Mouse (Mus musculus) heart, postnatal 25 days (tissue): ENCODE data around the gene Atp6v0a1. TPM values are rescaled to one million over a fixed set of nuclear protein-coding genes. Genes with fewer than 3 reads are reported as not detected.

Source experiments
- DNase-seq: peaks from one replicate; pipeline ENCODE4 v3.0.0; 2022; ENCODE audit warnings: low spot score
- intact Hi-C: fragments of 180-260 bp; cut with DNase I; formaldehyde crosslinking; loops from one replicate; pipeline ENCODE4 v1.15.1; 2025
- total RNA-seq, 2 experiments: library from RNA; stranded (reverse); gene quantifications; 2 replicates each; pipeline ENCODE4 v1.2.3; 2021

Atp6v0a1 gene
- total RNA-seq, 2 experiments from 2014 or later: 84.7 to 87.3 TPM

DNA sequence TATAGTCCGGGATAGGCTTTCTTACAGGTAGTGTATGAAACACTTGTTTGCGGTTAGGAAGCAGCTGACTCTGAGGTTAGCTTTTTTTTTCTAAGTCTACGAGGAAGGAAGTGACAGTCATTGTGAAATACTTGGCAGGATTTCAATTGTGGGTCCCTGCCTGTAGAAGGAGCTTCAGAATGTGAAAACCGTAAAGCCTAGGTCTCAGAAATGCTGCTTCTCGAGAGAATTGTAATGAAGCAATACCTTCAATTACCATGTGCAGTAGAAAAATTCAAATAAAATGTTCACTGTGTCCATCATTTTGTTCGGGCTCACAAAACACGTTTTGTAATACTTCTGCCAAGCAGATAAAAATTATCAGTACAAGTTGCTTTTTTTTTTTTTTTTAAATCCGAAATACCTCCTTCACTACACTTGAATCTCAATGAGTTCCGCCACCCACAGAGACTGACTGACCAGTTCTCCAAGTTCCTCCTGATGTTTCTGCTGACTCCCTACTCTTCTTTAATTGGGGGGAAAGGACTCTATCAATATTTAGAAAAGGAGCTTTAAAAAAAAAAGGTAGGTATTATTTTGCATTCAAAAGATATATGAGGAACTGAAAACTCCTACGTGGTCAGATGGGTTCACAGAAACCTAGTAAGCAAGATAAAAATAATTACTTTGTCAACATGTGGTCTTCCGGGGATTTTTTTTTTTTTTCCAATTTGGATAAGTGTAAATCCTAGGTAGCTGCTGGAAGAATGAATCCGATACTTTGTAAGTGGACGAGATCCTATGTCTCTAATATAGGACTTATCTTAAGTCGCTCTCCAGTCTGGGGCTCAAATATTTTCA is 826 bp upstream of the Atp6v0a1 start:
- intact Hi-C loops: no loop called here
- DNase-seq: no peak

DNA sequence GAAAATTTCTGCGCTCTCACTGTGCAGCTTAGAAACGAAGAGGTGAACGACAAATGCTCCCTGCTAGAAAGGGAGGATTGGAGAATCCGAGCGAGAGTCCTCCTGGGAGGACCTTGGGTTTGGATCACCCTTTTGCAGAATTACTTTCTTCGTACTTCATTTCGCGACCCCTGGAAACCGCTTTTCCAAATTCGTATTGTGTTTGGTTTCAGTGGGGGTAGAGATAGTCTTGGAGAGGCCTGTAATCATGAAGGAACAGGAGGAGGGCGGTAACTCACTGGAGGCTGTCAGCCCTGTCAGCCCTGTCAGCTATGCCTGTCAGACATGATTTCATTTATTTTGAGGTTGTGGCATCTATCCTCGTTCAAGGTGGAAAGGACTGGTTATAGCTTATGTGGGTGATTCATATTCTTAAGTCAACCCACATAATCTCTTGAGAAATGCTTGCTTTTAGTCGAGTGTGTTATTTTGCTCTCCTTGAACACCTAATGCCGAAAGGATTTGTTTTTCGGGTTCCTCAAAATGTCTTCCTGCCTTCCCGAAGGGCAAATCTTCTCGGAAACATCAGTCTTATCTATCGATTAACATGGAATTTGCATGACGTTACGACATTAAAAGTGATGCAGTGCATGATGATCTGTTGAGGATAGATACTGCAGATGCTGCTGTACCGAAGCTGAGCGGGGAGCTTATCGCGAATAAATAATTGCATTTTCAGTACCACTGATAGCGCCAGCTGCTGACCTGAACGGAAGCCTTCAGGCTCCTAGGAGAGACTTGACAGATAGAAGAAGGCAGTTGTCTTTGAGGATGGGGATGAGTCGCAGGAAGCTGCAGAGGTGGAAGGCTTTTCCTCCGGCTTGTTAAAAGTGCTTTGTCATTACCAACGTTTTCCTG is 884 bp downstream of the Atp6v0a1 start:
- no peak for DNase-seq
- intact Hi-C loops: no loop called here

DNA sequence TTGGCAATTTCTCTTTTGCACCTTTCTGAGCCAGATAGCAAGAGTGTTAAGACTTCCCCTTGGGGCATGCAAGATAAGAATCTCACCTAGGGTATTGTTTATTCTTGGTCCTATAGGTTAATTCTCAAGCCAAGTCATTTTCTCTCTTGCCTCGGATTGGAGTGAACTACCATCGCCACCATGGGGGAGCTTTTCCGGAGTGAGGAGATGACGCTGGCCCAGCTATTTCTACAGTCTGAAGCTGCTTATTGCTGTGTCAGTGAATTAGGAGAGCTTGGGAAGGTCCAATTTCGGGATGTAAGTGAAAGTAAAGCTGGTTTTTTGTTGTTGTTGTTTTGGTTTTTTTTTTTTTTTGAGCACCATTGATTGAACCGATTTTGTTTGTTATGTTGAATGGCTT is 2.4 kb downstream of the Atp6v0a1 start:
- DNase-seq: no peak
- intact Hi-C loops: no loop called here

DNA sequence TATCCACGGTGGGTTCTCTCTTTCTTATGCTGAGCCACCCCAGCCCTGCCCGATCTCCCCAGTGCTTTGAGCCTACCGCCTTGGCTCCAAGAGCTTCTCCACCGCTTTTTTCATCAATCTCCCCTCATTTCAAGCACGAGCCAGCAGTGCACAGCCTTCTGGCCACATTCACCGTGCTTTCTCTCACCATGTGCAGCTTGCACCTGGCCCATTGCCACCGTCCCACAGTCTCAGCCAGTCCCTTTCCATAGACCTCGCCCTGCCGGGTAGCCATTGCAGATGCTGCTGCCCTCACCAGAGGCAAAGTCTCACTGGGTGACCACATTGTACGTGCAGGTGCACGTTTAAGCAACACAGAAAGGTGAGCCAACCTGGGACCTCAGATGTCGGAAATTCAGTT is 14.1 kb downstream of the Atp6v0a1 start:
- no peak for DNase-seq
- intact Hi-C loops: no loop called here

DNA sequence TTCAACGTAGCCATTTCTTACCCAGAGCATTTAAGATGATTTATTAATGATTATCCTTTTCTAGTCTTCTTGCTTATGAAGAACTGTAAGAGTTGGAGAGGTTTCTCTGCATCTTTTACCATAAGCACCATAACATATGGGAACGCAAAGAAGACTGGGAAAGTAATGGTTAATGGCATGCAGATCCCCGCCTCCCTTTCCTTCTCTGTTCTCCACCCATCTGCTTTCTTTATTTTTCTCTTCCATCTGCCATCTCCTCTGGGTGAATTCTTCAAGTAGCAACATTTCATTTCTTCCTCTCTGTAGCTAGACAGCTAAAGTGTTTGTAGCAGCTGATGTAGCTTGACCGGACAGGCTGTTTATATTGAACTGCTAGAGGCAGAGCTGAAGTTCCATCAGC is 14.7 kb downstream of the Atp6v0a1 start:
- intact Hi-C loops: no loop called here
- no peak for DNase-seq

DNA sequence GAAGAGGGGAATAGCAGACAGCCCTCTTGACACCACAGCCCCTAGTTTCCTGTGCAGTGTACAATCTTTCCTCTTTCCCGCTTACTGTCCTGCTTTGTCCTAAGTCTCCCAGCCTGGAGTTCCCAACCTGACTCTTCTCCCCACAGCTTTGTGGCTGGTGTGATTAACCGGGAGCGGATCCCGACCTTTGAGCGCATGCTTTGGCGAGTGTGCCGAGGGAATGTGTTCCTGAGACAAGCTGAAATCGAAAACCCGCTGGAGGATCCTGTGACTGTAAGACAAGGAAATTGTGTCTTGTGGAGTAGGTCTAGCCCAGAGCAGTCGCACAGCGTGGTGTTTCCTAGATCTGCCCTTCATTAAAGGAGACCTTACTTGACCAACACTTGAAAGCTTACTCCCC is 17.9 kb downstream of the Atp6v0a1 start:
- intact Hi-C loops: no loop called here
- no peak for DNase-seq

DNA sequence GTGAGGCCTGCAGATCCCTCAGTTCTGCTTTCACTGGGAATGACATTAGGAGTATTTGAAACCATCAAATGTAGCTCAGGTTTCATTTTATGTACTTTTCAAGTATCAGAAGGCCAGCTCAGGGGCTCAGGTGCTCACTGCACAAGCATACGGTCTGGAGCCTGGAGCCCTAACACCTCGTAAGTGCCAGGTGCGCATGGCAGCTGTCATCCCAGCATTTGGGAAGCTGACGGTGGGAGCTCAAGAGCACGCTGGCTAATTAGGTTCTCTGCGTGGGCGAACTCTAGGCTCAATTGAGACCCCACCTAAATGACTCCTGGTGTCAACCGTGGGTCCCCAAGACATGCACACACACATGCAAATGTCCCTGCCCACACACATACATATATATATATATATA is 20.1 kb downstream of the Atp6v0a1 start:
- intact Hi-C loops: no loop called here

DNA sequence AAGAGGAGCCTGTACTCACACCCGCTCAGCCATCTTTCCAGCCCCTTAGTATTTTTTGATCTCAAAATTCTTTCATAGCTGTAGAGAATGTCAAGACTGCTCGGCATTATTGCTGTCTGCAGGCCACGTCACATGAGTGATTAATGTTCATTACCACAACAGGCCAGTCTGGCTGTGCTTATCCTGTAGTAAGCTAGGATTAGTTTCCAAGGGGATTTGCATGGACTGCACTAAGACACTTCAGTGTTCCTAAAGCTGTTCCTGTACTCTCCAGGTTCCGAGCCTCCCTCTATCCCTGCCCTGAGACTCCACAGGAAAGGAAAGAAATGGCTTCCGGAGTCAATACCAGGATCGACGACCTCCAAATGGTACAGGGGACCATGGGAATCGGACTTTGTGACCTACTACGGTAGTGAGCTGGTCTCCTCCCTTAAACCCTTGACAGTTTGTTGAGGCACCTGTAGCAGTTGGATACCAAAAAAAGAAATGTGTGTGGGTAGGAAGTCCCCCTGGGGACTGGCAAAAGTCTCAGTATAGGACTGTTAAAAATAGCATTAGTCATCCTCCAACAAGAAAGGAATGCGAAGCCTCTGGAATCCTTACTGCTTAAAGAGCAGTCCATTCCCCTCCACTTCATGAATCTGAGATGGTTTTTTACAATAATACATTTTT is 21.0 kb downstream of the Atp6v0a1 start:
- intact Hi-C loops: no loop called here
- DNase-seq: no peak

More for the DNA sequence above, 20.1 kb downstream of the Atp6v0a1 start:
- no peak for DNase-seq

DNA sequence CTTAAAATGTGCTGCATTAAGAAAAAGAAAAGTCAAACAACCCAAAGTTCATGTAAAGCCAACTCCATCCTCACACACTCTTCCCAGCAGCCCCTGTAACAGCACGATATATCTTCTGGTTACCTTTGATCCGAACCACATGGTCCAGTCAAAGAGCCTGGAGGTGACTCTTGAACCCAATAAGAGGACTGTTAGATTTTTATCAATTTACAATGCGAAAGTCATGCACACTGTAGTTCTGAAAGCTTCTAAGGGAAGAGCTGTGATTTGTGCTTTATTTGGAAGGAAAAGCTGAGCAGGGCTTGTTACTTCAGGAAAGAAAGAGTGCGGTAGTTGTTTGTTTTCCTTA is 21.5 kb downstream of the Atp6v0a1 start:
- DNase-seq: no peak
- intact Hi-C loops: no loop called here

DNA sequence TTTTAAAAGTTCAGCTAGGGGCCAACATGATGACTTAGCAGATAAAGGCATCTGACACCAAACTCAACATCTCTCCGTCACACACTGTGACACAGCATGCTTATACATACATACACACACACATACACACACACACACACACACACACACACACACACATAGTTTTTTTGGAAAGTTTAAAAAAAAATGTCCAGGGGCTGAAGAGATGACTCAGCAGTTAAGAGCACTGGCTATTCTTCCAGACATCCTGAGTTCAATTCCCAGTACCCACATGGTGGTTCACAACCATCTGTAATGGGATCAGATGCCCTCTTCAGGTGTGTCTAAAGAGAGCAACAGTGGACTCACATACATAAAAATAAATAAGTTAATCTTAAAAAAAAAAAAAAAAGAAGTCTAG is 22.2 kb downstream of the Atp6v0a1 start:
- no peak for DNase-seq
- intact Hi-C loops: no loop called here

DNA sequence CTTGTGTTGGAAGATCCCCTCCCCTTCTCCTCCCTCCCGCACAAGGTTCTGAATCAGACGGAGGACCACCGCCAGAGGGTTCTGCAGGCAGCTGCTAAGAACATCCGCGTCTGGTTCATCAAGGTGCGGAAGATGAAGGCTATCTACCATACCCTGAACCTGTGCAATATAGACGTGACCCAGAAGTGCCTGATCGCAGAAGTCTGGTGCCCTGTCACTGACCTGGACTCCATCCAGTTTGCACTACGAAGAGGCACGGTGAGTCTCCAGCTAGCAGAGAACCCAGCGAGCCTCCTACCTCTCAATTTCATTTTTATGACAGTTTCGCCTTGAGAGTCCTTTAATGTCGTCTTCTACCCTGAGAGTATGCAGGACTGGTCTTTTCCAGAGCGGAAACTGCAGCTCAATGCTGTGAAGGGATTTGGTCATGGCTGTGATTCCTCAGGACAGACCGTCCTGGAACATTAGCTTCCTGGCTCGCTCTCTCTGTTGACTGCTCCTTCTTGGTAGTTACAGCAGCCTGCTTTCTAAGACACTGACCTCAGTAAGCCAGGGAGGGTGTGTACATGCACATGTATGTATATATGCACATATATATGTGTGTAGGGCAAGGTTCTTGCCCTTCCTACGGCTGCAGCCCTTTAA is 24.7 kb downstream of the Atp6v0a1 start:
- DNase-seq: no peak
- intact Hi-C loops: no loop called here

DNA sequence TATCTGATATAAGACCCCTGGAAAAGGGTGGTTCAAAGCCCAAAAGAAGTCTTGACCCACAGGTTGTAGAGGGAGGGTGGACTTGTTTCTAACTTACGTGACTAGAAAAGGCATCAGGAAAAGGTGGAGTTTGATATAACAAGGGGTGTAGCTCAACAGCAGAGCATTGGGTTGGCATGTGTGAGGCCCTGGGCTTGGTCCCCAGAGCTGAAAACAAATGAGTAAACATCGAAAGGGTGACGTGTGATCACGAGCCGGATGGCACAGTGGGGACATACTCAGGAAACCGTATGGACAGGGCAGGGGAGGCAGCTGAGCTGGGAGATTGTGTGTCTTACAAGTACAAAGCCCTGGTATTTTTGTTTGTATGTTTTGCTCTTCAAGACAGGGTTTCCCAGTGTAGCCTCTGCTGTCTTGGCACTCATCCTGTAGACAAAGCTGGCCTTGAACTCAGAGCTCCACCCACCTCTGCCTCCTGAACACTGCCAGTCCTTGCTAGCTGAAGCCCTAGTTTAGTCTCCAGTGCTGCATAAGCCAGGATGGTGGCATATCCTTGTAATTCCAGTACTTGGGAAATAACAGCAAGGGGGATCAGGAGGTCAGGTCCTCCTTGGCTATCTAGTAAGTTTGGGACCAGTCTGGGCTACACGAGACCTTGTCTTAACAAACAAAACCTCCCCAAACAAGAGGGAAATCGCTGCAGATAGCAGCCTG is 25.5 kb downstream of the Atp6v0a1 start:
- no peak for DNase-seq
- intact Hi-C loops: no loop called here

DNA sequence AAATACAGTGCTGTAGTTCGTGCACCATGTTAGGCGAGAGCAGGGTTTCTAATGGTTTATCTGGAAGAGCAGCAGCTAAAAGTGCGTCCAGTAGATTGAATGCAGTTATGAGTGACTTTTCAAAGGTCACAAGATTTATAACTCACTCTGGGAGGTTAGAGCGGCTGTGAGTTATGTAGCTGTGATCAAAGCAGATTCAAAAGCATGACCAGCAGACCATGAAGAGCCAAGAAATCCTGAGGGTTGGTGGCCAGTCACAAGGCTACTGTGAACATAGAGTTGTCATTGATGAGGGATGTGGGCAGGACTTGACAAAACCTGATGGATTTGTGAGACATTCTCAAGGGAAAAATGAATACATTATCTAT is 26.1 kb downstream of the Atp6v0a1 start:
- DNase-seq: no peak
- intact Hi-C loops: no loop called here

DNA sequence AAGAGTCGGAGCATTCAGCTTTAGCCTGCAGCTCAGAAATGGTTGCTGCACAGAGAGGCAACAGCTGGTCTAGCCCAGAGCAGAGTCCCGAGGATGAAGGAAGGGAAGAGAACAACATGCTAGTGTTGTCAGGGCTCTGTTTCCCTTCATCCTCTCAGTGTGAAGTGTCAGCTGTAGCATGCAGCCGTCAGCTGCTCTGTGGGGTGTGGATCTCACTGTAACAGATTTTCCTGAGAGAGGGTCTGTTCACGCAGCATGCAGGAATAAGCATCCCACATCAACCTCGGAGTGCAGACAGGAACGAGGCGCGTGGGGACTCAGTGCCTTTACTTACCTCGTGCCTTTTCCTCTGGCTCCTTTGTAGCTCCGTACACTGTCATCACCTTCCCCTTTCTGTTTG is 28.5 kb downstream of the Atp6v0a1 start:
- intact Hi-C loops: no loop called here

DNA sequence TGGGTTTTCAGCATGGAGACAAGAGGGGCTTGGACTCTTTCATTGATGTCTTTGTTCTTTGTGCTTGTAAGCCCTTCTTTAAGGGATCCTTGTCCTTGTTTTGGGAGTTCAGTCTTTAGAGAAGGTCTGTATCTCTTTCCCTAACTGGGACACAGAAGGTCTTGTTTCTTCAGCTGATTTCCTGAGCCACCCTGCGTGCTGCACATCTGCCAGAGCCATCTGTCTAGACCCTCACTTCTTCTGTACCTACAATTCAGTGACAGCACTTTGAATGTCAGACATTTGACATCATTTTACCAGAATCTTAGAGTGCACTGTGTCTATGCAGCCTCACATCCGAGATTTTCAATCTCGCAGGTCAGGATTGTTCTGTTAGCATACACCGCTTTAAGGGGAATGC is 36.6 kb downstream of the Atp6v0a1 start:
- intact Hi-C loops: no loop called here
- DNase-seq: no peak

More for the DNA sequence above, 28.5 kb downstream of the Atp6v0a1 start:
- no peak for DNase-seq

DNA sequence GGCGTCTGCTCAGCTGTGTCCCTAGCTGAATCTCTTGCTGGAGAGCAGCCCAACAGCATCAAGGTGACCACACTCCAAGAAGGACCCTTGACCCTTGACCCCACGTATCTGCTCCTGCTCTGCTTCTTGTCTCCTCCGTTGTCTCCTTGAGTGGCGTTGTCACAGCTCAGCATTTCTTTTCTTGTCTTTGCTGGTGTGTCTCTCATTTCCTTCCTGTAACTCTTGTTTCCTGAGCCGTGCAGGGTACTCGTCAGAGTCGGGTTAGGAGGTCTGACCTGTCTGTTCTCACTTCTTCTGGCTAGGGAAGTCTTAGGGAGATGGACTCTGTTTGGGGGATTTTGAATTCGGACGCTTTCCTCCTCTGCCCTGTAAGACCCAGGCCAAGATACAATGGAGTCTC is 37.2 kb downstream of the Atp6v0a1 start:
- intact Hi-C loops: no loop called here
- DNase-seq: no peak

DNA sequence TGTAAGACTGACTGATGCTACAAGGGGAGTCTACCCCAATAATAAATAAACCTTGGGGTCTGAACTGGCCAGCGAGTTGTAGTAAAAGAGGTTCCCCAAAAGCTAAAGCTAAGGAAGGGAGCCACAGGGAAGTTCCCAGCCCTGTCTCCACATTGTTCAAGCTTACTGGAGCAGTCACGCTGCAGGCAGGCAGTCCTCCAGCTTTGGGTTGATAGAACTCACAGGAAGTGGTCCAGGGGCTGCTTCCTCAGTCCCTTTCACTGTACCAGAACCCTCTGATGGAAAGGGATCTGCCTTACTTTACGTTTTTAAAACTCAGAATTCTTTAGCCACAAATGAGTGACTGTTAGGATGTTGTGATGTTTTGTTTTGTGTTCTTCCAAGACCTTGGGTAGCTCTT is 38.2 kb downstream of the Atp6v0a1 start:
- intact Hi-C loops: no loop called here
- DNase-seq: no peak

DNA sequence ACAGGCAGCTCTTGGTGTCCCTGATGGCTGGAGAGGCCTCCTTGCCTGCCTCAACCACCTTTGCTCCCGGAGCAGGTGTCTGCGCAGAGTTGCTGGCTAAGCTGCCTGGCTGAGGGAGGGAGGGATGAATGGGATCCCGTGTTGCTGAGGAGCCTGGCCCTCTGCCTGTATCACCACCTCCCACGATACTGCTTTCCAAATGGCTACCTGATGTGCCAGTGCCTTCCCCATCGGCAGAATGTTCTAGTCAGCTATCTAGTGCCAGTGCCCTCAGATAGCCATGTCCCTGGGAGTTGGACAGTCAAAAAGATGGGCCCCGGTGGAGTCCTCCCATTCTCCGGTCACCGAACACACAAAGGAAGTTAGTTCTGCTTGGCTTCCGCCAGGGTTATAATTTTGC is 41.1 kb downstream of the Atp6v0a1 start:
- DNase-seq: no peak
- intact Hi-C loops: no loop called here

DNA sequence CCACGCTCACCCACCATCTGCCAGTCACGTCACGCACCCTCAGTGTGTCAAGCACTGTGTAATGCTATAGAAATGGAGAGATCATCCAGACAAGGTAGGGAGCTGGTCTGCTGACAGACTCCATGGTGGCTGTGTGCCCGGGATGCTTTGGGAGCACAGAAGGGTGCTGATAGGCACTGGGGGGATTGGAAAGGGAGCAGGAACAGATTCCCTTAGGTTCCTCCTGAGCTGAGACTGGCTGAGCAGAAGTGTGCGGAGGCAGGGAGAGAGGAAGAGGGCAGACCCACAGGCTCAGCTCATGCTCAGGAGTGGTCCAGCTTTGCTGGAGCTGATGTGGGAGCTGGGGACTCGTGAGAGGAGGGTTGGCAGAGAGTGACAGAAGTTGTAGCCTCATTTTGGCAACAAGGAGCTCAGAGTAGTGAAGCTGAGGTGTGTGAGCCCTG is 41.8 kb downstream of the Atp6v0a1 start:
- intact Hi-C loops: no loop called here

DNA sequence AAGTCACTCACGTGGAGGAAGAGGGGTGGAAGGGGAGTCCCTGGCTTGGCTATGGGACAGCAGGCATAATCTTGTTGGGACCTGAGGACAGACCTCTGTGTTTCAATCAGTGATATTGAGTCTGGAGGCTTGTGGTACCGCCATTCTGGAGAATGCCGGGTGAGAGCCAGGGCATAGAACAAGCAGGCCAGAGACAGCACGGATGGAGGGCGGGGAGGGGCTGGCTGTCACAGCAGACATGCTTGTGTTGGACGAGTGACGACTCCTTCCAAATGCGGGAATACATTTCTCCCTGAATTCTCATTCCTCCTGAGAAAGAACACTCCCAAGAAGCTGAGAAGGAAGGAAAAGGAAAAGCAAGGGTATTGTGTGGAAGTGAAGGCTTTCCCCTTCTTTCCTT is 42.4 kb downstream of the Atp6v0a1 start:
- no peak for DNase-seq
- intact Hi-C loops: no loop called here

More for the DNA sequence above, 41.8 kb downstream of the Atp6v0a1 start:
- DNase-seq: no peak
